Mouse (Mus musculus): Measurements from ENCODE around the gene Rsbn1. TPM values are rescaled to one million over a fixed set of nuclear protein-coding genes. Genes with fewer than 3 reads are reported as not detected.
A peak's percentile ranks its signal among the peaks of the same experiment; 100 is the strongest.

The Rsbn1 gene
- 12.9 and 14.6 TPM in 2 replicates for polyA plus RNA-seq (2015; fragmentation: Nextera tagmentation; extraction: Ambion mirVana)

DNA sequence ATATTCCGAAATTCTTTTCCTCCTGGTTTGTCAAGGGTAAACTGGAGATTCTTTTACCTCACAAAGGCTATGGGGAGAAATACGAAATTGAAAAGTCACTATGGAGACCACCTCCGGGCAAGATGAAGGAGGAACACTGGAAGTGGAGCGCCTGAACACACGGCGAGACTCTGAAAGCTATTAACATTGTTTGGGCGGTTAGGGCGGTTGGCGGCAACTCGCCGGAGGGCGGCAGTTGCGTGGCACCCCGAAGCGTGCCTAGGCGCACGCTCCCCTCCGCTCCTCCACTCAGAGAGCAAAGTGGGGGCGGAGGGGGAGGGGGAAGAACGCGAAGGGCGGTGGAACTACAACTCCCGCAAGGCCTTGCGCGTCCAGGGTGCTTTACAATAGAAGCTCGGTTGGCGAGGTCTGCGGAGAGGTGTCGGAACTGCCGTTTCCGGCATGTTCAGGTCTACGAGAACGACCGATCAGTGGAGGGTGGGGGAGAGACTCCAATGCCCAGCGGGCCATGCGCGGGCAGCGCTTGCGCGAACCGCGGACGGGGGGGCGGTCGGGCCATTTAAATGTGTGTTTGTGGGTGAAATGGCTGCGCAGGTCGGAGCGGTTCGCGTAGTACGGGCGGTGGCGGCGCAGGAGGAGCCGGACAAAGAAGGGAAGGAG is at the start of gene Rsbn1:
Gene Rsbn1, plus strand, starts transcription at position 111 of the 660 bp plus-strand sequence.
- H3K36me3 ChIP-seq = no peaks in the 10 kb centered on the region
- peak within 1 kb of the TSS; percentile 94 for H3K27ac ChIP-seq
- H3K4me2 ChIP-seq = peak within 1 kb of the TSS; percentile 77
- H3K4me1 ChIP-seq = peaks cover 10% of the 10 kb centered on the region
- peak; percentile 100 for ATAC-seq (ENCODE audit: insufficient number of reproducible peaks, insufficient read depth, low FRiP score, low TSS enrichment, low read depth)
- H3K9me3 ChIP-seq = no peaks in the 10 kb centered on the region
- under 1% methylated on average over 55 of the region's 55 CpGs for WGBS
- peak within 1 kb of the TSS; percentile 98 for H3K4me3 ChIP-seq
- H3K27me3 ChIP-seq = no peaks in the 10 kb centered on the region
- peak within 1 kb of the TSS; percentile 97 for H3K9ac ChIP-seq

DNA sequence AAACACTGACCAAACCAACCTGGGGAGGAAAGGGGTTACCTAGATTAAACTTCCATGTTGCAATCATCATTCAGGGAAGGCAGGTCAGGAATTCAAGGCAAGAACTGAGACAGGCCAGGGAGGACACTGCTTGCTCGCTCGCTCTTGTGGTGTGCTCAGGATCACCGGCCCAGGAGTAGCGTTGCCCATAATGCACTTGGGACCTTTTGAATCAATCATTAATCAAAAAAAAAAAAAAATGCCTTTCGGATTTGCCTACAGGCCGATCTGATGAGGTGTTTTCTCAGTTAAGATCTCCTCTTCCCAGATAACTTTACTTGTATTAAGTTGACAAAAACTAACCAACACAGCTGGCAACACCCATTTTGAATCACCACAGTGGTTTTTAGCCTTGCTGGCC is 49.7 kb upstream of the Rsbn1 start:
- H3K4me3 ChIP-seq = no peak overlapping the region

DNA sequence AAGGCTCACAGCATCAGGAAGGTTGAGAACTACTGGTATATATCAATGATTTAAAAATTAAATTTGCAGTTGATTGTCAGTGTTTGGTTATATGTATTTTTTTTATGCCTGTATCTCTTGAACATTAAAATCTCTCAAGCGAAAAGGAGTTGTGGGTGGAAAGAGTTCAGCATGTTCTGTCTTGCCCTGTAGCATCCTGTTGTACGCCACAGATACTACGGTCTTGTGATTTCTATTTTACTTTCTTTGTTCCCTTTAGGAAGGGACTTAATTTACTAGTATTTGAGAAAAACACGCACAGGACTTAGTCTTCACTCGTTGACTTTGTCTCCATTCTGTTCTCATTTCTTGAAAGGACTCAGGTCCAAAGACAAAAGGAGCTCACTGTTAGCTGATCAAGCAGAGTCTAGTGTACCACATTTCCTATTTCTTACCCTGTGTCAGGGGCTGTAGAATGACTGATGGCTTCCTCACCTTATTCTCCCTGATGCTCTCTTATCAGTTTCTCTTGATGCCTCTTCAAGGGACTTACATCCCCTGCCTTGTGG is 46.4 kb upstream of the Rsbn1 start:
- H3K36me3 ChIP-seq = no peaks in the 10 kb centered on the region
- WGBS = 84% methylated on average over 5 of the region's 5 CpGs
- ATAC-seq (ENCODE audit: insufficient number of reproducible peaks, insufficient read depth, low FRiP score, low TSS enrichment, low read depth) = no peak
- H3K4me3 ChIP-seq = no peak overlapping the region
- no peaks in the 10 kb centered on the region for H3K27me3 ChIP-seq
- H3K4me2 ChIP-seq = no peak overlapping the region
- no peaks in the 10 kb centered on the region for H3K4me1 ChIP-seq
- no peaks in the 10 kb centered on the region for H3K9me3 ChIP-seq
- no peak overlapping the region for H3K27ac ChIP-seq
- no peak overlapping the region for H3K9ac ChIP-seq

More for the DNA sequence above, 49.7 kb upstream of the Rsbn1 start:
- no peak for ATAC-seq (ENCODE audit: insufficient number of reproducible peaks, insufficient read depth, low FRiP score, low TSS enrichment, low read depth)
- H3K9ac ChIP-seq = no peak overlapping the region
- H3K9me3 ChIP-seq = no peaks in the 10 kb centered on the region
- peaks cover 12% of the 10 kb centered on the region; the same call in 1 of the 2 replicates for H3K4me1 ChIP-seq
- H3K27me3 ChIP-seq = no peaks in the 10 kb centered on the region
- H3K27ac ChIP-seq = no peak overlapping the region
- H3K4me2 ChIP-seq = no peak overlapping the region
- H3K36me3 ChIP-seq = no peaks in the 10 kb centered on the region
- 93% methylated on average over 6 of the region's 6 CpGs for WGBS

DNA sequence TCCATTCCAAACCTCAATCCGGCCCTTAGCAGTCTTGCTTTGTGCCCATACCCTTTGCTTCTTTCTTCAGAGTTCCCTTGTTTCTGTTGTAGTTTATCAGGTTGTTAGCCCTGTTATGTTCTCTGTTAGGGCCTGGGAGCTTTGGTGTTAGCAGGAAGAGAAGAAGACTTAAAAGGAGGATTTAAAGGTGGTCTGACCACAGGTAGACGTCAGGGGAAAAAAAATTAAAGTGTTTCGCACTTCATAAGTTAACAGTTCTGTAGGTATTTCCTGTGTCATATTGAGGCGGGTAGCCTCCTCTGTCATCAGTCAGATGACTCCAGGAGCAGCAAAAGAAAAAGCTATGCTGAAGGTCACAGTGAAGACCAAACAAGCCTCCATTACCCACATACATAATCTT is 45.9 kb upstream of the Rsbn1 start:
- Histone ChIP-seq H3K4me3 (no peak overlapping the region), H3K27ac (no peak overlapping the region), H3K9ac (no peak overlapping the region), H3K27me3 (no peaks in the 10 kb centered on the region), H3K4me2 (no peak overlapping the region), H3K4me1 (no peaks in the 10 kb centered on the region), H3K36me3 (no peaks in the 10 kb centered on the region), H3K9me3 (no peaks in the 10 kb centered on the region)
- 80% methylated on average over 4 of the region's 4 CpGs for WGBS
- ATAC-seq (ENCODE audit: insufficient number of reproducible peaks, insufficient read depth, low FRiP score, low TSS enrichment, low read depth) = no peak

DNA sequence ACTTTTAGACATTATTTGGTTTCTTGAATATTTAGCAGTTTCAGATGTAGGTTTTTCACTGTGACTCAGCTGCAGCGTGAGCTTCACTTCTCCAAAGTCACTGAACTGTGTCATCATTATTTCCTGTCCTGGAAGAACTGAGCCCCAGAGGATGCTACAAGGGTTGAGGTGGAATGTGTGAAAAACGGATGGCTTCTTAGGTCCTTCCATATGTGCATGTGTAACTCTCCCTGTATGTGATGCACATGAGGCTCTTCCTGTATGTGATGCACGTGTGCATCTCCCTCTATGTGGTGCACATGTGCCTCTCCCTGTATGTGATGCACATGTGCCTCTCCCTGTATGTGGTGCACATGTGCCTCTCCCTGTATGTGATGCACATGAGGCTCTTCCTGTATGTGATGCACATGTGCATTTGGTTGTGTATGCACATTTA is 41.2 kb upstream of the Rsbn1 start:
- H3K36me3 ChIP-seq = no peaks in the 10 kb centered on the region
- H3K4me2 ChIP-seq = no peak overlapping the region
- no peak overlapping the region for H3K27ac ChIP-seq
- ATAC-seq (ENCODE audit: insufficient number of reproducible peaks, insufficient read depth, low FRiP score, low TSS enrichment, low read depth) = no peak
- H3K27me3 ChIP-seq = no peaks in the 10 kb centered on the region
- no peak overlapping the region for H3K4me3 ChIP-seq
- WGBS = 57% methylated on average over 3 of the region's 3 CpGs
- no peak overlapping the region for H3K9ac ChIP-seq
- no peaks in the 10 kb centered on the region for H3K4me1 ChIP-seq
- H3K9me3 ChIP-seq = no peaks in the 10 kb centered on the region

DNA sequence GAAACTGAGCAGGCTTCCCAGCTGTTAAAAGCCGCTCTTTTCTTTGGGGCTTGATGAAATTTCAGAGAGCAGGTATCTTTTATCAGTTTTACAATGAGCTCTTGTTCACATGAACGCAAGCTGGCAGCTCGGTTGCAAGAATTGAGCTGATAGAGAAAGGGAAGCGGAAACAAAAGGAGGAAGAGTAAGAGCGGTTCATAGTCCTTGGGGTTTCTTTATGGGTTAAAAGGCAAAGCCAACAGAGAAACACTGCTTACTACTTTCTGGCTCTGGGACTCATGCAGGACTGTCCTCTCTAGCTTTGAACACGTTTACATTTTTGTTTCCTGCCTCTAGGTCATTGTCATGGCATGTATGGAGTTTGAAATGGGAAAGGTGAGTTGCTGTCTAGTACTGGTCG is 39.6 kb upstream of the Rsbn1 start:
- H3K9ac ChIP-seq = no peak overlapping the region
- no peak overlapping the region for H3K27ac ChIP-seq
- no peak overlapping the region for H3K4me2 ChIP-seq
- H3K4me1 ChIP-seq = no peaks in the 10 kb centered on the region
- H3K9me3 ChIP-seq = no peaks in the 10 kb centered on the region
- no peaks in the 10 kb centered on the region for H3K36me3 ChIP-seq
- H3K4me3 ChIP-seq = no peak overlapping the region
- WGBS = 70% methylated on average over 7 of the region's 7 CpGs
- ATAC-seq (ENCODE audit: insufficient number of reproducible peaks, insufficient read depth, low FRiP score, low TSS enrichment, low read depth) = no peak
- no peaks in the 10 kb centered on the region for H3K27me3 ChIP-seq

DNA sequence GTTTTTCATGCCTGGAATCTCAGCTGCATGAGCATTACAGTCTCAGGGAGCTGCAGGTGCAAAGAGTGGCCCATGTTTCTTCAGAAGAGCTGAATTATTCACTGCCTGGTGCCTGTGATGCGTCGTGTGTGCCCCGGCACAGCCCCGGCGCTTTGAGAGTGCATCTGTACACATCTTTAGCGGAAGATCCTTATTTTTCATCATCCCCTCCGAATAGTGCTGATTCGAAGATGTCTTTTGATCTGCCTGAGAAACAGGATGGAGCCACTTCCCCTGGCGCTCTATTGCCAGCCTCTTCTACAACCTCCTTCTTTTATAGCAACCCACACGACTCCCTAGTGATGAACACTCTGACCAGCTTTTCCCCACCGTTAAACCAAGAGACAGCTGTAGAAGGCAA is 28.0 kb upstream of the Rsbn1 start:
- no peak overlapping the region for H3K4me3 ChIP-seq
- no peak overlapping the region for H3K4me2 ChIP-seq
- H3K4me1 ChIP-seq = no peaks in the 10 kb centered on the region
- no peak overlapping the region for H3K9ac ChIP-seq
- no peak overlapping the region for H3K27ac ChIP-seq
- no peak for ATAC-seq (ENCODE audit: insufficient number of reproducible peaks, insufficient read depth, low FRiP score, low TSS enrichment, low read depth)
- no peaks in the 10 kb centered on the region for H3K9me3 ChIP-seq
- no peaks in the 10 kb centered on the region for H3K27me3 ChIP-seq
- H3K36me3 ChIP-seq = no peaks in the 10 kb centered on the region
- 78% methylated on average over 11 of the region's 11 CpGs for WGBS

DNA sequence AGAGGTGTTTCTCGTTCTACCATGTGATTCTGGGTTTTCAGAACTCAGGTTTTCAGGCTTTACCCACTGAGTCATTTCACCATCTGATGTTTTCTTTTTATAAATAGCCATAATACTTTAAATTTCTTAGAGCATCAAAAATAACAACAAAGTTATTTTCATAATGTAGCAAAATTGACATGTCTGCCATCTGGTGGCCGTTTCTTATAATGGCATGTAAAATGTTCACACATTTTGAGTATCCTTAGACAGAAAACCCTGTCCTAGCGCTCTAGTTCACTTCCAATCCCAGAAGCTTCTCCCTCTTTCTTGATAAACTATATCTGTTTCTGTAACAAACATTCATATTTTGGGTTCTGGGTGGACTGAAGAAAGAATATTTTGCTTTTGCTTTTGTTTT is 26.3 kb upstream of the Rsbn1 start:
- no peak overlapping the region for H3K4me3 ChIP-seq
- H3K9ac ChIP-seq = no peak overlapping the region
- H3K36me3 ChIP-seq = no peaks in the 10 kb centered on the region
- no peak overlapping the region for H3K27ac ChIP-seq
- WGBS = 30% methylated on average over 3 of the region's 3 CpGs
- H3K27me3 ChIP-seq = no peaks in the 10 kb centered on the region
- H3K4me2 ChIP-seq = no peak overlapping the region
- no peaks in the 10 kb centered on the region for H3K9me3 ChIP-seq
- ATAC-seq (ENCODE audit: insufficient number of reproducible peaks, insufficient read depth, low FRiP score, low TSS enrichment, low read depth) = no peak
- H3K4me1 ChIP-seq = no peaks in the 10 kb centered on the region

DNA sequence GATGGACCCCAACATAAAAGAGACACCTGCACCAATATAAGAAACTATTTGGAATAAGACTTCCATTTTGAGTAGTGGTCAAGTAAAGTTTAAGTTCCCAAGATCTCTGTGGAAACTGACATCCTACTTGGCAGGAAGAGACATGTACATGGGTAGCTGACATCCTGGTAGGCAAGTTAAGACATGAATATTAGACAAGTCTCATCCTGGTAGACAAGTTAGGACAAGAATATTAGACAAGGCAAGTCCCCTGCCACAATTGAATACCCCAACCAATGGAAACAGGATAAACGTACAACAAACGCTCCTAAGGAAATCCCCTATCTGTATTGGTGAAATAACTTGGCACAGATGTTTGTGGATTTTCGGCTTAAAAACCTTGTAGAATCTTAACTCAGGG is 20.5 kb upstream of the Rsbn1 start:
- H3K27me3 ChIP-seq = no peaks in the 10 kb centered on the region
- ATAC-seq (ENCODE audit: insufficient number of reproducible peaks, insufficient read depth, low FRiP score, low TSS enrichment, low read depth) = no peak
- no peak overlapping the region for H3K4me3 ChIP-seq
- no peak overlapping the region for H3K27ac ChIP-seq
- no peak overlapping the region for H3K9ac ChIP-seq
- no peaks in the 10 kb centered on the region for H3K4me1 ChIP-seq
- no peak overlapping the region for H3K4me2 ChIP-seq
- no peaks in the 10 kb centered on the region for H3K36me3 ChIP-seq
- H3K9me3 ChIP-seq = no peaks in the 10 kb centered on the region
- 74% methylated on average over 3 of the region's 3 CpGs for WGBS

DNA sequence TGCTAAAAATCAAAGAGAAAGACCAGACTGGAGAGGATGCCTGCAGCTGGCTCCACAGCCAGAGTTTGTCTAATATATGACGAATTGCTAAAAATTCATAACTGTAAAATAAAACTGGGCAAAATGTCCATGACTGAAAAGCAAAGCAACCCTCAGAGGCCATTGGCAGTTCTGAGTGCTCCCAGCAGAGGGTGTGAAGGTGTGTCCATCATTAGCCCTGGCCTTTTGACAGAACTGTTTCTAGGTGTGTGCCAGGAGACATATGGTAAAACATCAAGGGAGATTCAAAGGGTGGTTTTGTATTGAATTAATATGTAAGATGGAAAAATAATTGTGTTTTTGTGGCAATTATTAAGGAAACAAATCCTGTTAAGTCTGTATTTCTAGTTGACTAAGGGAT is 9.2 kb upstream of the Rsbn1 start:
- Histone ChIP-seq H3K4me1 (no peaks in the 10 kb centered on the region), H3K36me3 (no peaks in the 10 kb centered on the region), H3K4me2 (no peak overlapping the region), H3K9me3 (no peaks in the 10 kb centered on the region), H3K9ac (no peak overlapping the region), H3K27me3 (no peaks in the 10 kb centered on the region), H3K27ac (no peak overlapping the region), H3K4me3 (no peak overlapping the region)
- no peak for ATAC-seq (ENCODE audit: insufficient number of reproducible peaks, insufficient read depth, low FRiP score, low TSS enrichment, low read depth)
- 77% methylated on average over 1 of the region's 1 CpGs for WGBS

DNA sequence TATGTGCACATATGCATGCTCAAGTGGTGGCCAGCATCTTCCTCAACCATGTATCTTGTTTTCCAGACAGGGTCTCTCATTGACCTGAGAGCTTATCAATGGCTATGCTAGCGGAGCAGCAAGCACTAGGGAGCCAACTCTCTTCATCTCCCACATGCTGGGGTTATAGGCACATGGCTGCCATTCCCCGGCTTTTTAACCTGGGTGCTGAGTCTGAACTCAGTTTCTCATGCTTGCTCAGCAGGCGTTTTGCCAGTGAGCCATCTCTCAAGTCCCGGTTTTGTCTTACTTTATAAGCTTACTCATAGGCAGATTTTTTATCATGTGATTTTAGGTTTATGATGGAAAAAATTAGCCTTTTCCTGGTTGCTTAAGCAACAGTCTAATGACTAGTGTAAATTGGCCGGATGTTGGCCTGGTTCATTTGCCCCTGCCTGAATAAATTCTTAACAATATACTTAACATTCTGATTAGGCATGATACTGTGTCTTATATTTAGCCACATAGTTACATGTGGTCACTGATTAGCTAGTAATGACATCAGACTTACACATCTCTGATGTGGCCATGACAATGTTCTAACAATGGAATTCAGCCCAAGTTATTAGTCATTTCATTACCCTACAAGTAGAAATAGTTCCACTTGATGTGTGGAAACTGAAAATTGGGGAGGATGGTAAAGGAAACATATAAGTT is 6.4 kb upstream of the Rsbn1 start:
- Histone ChIP-seq H3K9me3 (no peaks in the 10 kb centered on the region), H3K27me3 (no peaks in the 10 kb centered on the region), H3K36me3 (no peaks in the 10 kb centered on the region), H3K9ac (no peak overlapping the region), H3K4me2 (no peak overlapping the region), H3K27ac (no peak overlapping the region), H3K4me3 (no peak overlapping the region), H3K4me1 (no peaks in the 10 kb centered on the region)
- 82% methylated on average over 5 of the region's 5 CpGs for WGBS
- no peak for ATAC-seq (ENCODE audit: insufficient number of reproducible peaks, insufficient read depth, low FRiP score, low TSS enrichment, low read depth)

DNA sequence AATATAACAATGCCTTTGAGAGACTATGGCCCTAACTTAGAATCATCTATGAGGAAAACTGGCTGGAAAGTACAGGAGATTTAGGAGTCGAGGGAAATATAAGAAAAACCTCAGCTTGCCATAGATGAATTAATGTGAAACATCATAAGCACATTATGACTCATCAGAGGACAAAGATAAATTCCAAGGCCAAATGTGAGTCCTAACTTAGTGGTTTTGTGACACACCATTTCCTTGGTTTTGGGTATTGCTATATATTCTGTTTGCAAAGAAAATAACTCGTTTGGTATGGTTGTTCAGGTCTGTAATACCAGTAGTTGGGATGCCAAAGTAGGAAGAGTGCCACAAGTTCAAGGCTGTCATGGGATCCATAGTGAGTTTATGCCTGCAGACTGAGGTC is 5.1 kb upstream of the Rsbn1 start:
- no peak for ATAC-seq (ENCODE audit: insufficient number of reproducible peaks, insufficient read depth, low FRiP score, low TSS enrichment, low read depth)
- Histone ChIP-seq H3K4me3 (no peak overlapping the region), H3K36me3 (no peaks in the 10 kb centered on the region), H3K27ac (no peak overlapping the region), H3K9me3 (no peaks in the 10 kb centered on the region), H3K27me3 (no peaks in the 10 kb centered on the region), H3K4me2 (no peak overlapping the region), H3K4me1 (no peaks in the 10 kb centered on the region), H3K9ac (no peak overlapping the region)
- 66% methylated on average over 2 of the region's 2 CpGs for WGBS

Data from embryonic facial prominence, embryonic 13.5 days (tissue).